Mouse (Mus musculus) natural killer cell, adult 2 months (primary cell): ENCODE results near the gene Abca12.

ENCODE experiments used
- DNase-seq, 2 experiments: peaks; one replicate each; pipeline ENCODE4 v3.0.0; 2022; ENCODE audit warnings: low spot score in 2 of 2

The Abca12 gene

GRCm38 (mm10) chr1:71195333-71195732 lies 219.4 kb downstream of the Abca12 start:
- DNase-seq = no peak

- no peak for DNase-seq
Measured at GRCm38 (mm10) chr1:71193931-71194330, 220.8 kb downstream of the Abca12 start.
